Mouse (Mus musculus) adrenal gland, postnatal 36 days (tissue): ENCODE measurements around the gene Gabbr2. TPM values are rescaled to one million over a fixed set of nuclear protein-coding genes. Genes with fewer than 3 reads are reported as not detected.

Source experiments
- DNase-seq, 2 experiments: peaks; one replicate each; pipeline ENCODE4 v3.0.0; 2021; ENCODE audit warnings: mixed read lengths in 1 of 2
- total RNA-seq, 2 experiments: library from RNA; stranded (reverse); gene quantifications; 2 replicates each; pipeline ENCODE4 v1.2.3; 2021

Gene Gabbr2
- total RNA-seq, 2 experiments from 2014 or later: 0.20 TPM; not detected in 1

DNA sequence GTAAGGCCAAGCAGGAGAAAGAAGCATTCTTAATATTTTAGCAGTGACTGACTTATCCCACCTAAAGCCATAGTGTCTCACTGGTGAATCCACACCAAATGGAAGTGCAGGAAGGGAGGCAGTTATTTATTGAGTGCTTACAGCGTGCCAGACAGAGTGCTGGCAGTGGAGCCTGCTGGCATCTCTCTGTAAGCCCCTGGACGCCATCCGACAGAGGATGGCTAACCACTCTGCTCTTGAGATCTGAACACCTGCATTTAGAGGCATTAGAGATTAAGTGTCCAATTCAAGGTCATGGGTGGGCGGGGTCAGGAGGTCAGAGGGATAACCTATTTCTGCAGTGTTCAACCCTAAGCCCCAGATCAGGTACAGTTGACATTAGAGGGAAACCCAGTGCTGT lies 2.8 kb downstream of the Gabbr2 start:
- DNase-seq: no peak

DNA sequence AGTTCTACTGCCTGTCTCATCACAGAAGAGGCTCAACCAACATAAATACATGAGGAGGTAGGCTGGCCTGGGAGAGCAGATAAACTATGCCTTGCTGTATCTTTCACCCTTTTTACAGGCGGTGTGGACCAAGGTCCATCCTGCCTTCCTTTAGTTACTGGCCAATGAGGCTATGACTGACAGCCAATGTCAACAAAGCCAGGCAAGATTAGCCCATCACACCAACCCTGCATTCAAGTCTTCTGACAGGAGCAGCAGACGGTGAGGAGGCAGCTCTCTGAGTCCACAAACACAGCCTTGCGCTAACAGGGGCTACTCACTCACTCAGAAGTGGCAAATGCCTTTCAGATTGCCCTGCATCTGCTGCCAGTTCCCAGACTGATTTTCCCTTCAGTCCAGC lies 3.4 kb downstream of the Gabbr2 start:
- DNase-seq: no peak

GRCm38 (mm10) chr4:46987809-46988208 lies 3.9 kb downstream of the Gabbr2 start:
- DNase-seq: no peak

DNA sequence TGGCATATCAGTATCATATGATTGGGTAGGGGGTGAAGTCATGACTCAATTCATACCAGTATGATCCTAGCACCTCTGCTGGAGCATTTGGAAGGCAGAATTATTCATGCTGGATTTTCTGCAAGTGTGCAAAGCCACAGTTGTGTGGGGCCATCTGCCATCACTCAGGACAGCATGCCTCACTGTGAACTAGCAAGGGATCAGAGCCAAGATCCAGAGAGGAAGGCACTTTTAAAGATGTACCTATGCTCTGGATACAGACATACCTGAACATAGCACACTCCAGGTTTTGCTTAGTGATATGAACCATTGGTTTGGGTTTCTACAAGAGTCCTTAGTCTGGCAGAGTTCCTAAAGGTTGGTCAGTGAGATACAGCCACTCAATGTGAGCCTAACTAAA lies 5.6 kb downstream of the Gabbr2 start:
- DNase-seq: no peak

GRCm38 (mm10) chr4:46982912-46983311 lies 8.8 kb downstream of the Gabbr2 start:
- DNase-seq: no peak

GRCm38 (mm10) chr4:46982094-46982493 lies 9.6 kb downstream of the Gabbr2 start:
- no peak for DNase-seq

GRCm38 (mm10) chr4:46978371-46978770 lies 13.3 kb downstream of the Gabbr2 start:
- no peak for DNase-seq

DNA sequence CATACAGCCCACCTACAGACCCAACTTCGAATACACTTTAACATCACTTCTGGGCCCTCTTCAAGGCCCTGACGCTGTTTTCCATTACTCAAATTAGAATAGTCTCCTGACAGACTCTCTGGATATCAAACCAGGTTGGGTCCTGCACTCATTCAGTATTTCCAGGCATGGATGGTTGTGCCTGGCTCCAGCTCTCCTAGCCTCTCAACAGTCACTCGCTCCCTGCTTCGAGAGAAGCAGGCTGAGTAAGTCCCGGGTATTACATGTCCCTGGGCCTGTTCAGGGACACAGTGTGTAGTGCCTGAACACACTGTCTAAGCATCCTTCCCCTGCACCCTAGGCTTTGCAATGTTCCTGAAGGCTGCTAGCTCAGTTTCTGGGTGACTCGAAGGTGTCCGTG lies 14.5 kb downstream of the Gabbr2 start:
- no peak for DNase-seq

DNA sequence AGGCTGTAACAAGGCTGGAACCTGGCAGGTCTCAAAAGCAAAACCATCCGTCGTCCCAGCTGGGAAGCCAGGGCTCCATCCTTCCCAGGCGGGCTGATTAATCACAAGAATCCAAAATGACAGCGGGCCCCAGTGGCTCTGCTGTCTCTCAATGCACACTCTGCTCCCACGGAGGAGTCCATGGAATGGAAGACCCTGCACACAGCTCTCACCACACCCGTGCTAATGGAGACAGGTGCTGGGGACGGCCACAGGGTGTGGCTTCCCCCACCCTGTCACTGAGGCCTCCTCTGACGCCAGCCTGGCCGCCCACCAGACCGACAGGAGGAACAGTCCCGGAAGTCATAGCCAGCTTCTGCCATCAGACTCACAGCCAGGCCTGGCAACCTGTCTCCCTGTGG lies 15.0 kb downstream of the Gabbr2 start:
- no peak for DNase-seq

DNA sequence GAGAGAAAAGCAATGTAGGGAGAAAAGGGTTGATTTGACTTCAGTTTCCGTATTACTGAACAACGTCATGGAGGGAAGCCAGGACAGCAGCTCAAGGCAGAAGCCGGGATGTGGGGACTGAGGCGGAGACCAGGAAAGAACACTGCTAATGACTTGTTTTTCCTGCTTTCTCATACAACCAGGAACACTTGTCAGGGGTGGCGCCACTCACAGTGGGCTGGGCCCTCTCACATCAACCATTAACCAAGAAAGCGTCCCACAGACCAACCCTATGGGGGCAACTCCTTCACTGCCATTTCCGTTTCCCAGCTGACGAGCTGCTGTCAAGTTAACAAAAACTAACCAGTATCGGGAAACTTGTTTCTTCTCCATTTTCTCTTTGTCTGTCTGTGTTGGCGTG lies 18.4 kb downstream of the Gabbr2 start:
- no peak for DNase-seq

- DNase-seq: no peak
Measured at GRCm38 (mm10) chr4:46967981-46968380, 23.7 kb downstream of the Gabbr2 start.

- DNase-seq: no peak
Measured at GRCm38 (mm10) chr4:46966551-46966950, 25.1 kb downstream of the Gabbr2 start.

GRCm38 (mm10) chr4:46961403-46961802 lies 30.3 kb downstream of the Gabbr2 start:
- DNase-seq: no peak

- DNase-seq: no peak
Measured at GRCm38 (mm10) chr4:46960208-46960607, 31.5 kb downstream of the Gabbr2 start.

DNA sequence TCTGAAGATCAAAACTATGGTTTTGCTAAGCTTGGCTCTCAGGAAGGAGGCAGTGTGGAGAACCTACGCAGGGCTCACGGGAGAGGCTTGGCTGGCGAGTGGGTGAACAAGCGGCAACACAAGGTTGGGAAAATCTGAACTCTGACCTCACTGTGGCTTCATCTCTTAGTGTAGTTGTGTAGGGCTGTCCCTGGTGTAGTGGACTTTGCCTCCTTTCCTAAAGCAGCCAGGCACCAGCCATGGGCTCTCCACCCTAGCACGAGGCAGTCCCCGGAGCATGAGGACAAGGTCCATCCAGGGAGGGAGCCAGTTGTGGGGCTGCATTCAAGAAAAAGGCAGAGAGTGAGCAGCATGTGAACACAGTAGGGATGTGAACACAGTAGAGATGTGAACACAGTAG lies 31.9 kb downstream of the Gabbr2 start:
- DNase-seq: peak in 1 of 2 experiments; percentile 7

DNA sequence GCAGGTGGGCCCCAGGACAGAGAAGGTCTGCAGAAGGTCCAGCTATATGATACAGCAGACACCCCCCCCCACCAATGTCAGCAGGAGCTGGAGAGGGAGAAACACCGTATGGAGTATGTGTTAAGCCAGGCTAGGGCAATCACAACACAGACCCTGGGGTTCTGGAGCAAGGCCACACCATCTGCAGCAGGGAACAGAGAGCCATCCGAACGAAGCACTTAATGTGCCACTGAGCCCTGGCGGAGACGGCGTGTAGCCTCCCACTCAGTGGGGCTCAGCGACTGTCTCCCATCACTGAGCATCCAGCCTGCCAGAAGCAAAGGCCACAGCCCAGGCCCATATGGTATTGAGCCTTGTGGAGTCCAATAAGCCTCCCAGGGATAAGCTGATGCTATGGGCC lies 33.7 kb downstream of the Gabbr2 start:
- DNase-seq: no peak

GRCm38 (mm10) chr4:46956966-46957365 lies 34.7 kb downstream of the Gabbr2 start:
- no peak for DNase-seq

- DNase-seq: no peak
Measured at GRCm38 (mm10) chr4:46953021-46953420, 38.7 kb downstream of the Gabbr2 start.

DNA sequence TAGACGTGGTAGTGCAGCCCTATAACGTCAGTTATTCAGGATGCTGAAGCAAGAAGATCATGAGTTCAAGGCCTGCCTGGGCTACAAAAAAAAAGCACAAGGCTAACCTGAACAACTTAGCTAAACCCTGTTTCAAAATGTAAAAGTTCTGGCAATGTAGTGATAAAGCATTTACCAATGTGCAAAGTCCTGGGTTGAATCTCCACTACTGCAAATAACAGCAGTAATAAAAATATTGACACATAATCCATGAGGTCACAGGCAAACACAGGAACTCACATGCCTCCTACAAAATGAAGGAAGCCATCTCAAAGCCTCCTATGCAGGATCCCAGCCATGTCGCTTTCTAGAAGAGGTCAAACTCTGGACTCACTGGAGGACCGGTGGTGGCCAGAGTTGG lies 39.1 kb downstream of the Gabbr2 start:
- DNase-seq: no peak

DNA sequence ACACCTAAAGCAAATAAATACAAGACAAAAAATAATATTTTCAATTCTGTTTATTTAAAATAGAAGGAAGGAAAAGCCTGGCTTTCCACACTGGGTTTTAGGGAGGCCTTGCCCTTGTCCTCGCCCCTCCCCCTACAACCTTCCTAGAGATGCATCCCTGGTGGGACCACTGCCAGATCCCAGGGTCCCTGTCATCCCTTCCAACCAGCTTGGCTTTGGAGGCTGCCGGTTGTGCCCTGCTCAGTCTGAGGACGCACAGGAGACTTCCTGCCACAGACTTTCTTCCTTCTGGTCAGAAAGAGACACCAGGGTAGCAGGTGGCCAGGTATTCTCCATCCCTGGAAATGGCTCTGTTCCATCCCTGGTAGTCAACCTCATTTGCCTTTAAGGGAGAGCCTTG lies 57.4 kb downstream of the Gabbr2 start:
- no peak for DNase-seq

DNA sequence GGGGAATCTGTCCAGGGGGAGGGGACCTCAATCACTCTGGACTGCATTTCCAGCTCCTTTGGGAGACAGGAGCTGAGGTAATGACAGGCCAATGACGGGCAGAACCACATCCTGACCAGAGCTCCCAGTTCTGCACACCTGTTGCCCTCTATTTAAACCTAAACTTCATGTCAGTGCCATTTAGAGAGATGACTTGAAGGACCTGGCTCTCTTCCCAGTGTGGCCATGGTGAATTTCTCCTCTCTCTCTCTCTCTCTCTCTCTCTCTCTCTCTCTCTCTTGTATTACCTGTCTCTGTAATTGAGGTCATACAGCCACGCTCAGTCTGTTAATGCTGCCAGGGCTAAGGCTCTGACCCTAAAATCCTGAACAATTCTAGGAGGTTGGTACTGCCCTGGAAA lies 58.1 kb downstream of the Gabbr2 start:
- DNase-seq: no peak

- no peak for DNase-seq
Measured at GRCm38 (mm10) chr4:46931706-46932397, 59.8 kb downstream of the Gabbr2 start.

DNA sequence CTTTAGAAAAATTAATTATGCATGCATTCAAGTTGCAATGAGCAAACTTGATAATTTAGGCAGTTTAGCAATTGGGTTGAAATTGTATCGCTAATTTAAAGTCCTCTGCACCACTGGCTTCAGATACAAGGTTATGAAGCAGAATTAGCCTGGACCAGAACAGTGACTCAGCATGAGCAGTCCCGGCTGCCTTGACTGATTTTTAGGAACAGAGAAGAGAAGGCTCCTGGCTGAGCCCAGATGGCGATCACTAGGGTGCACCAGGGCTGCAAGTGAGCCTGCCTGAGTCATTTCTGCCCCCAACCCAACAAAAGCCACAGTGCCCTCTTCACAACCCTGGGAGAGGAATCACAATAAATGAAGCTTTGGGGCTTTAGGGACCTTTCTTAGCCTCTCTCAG lies 63.6 kb downstream of the Gabbr2 start:
- DNase-seq: peak; percentile 16 to 55

- DNase-seq: no peak
Measured at GRCm38 (mm10) chr4:46919144-46919543, 72.5 kb downstream of the Gabbr2 start.

GRCm38 (mm10) chr4:46916786-46917185 lies 74.9 kb downstream of the Gabbr2 start:
- no peak for DNase-seq
